Mouse (Mus musculus): Measurements from ENCODE around the gene Peak1. TPM values are rescaled to one million over a fixed set of nuclear protein-coding genes. Genes with fewer than 3 reads are reported as not detected.
"Not testable (repeated sequence)": the region's sequence is repeated elsewhere in the genome, so short reads cannot be mapped to it uniquely, and the experiment has no call there.

The Peak1 gene
- polyA plus RNA-seq, 1 experiment = 0.01 TPM

DNA sequence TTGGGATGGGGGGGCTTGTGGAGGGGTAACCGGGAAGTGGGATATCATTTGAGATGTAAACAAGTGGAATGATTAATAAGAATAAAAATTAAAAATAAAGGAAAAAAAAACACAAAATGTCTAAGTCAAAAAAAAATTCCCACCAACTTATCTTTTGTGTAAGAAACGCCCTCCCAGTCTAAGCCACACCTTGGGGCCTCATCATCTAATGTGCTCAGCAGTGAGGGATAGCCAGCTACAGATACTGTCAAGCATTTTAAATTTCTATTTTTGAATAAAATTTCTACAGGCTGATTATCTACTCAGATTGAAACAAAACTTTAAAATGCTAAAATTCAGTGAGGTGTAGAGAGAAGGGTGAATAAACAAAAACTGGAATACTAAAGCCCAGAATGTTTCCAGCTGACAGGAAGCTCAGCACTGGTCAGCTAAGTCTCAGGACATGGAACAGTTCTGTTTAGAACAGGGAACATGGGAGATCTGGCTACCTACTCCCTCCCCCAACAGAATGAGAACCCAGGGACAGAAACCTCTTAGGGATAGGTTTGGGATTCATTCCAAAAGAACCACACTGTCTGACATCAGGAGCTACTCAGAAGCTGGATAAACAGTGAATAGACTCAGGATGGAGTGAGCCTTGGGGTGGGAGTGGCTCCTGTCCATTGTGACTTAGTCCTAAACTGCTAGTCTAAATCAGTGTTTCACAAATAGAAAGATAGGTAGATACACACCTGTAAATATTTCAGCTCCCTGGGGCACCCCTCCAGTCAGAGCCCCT is 35.4 kb upstream of the Peak1 start:
- H3K27me3 ChIP-seq (ENCODE audit: control insufficient read depth) = no peaks in the 10 kb centered on the region
- no peaks in the 10 kb centered on the region for H3K9me3 ChIP-seq (ENCODE audit: control insufficient read depth, low read length)

DNA sequence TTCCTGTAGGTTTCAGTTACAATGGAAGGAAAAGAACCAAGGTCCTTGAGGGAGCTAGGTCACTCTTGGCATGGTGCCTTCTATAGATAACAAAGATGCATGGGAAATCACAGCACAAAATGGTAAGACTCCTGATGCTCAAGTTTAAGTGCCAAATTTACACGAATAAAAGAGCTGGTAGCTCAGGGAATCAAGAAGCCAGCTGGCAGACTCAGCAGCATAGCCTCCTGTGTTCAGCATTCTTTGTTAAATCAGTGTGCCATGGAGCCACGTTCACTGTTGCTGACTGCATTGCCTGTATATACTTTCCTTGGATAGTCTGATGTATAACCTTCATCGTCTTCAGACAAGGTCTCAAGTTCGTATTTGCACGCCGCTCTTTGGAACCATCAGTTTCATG is 33.7 kb upstream of the Peak1 start:
- Histone ChIP-seq H3K27me3 (ENCODE audit: control insufficient read depth) (no peaks in the 10 kb centered on the region), H3K4me3 (replicated peaks) (no peak overlapping the region), H3K9me3 (ENCODE audit: control insufficient read depth, low read length) (no peaks in the 10 kb centered on the region), H3K36me3 (ENCODE audit: control insufficient read depth) (peaks cover 9% of the 10 kb centered on the region), H3K4me1 (ENCODE audit: control insufficient read depth) (peaks cover 24% of the 10 kb centered on the region)
- TF ChIP-seq GATA1 (IDR thresholded peaks at IDR 0.05; ENCODE audit: low read length) = no peak
- no peak for TF ChIP-seq TAL1 (IDR thresholded peaks at IDR 0.05; ENCODE audit: low read length)

More for the DNA sequence above, 35.4 kb upstream of the Peak1 start:
- Histone ChIP-seq H3K4me3 (replicated peaks) (no peak overlapping the region), H3K4me1 (ENCODE audit: control insufficient read depth) (peaks cover 24% of the 10 kb centered on the region), H3K36me3 (ENCODE audit: control insufficient read depth) (peaks cover 11% of the 10 kb centered on the region)
- TF ChIP-seq GATA1 (IDR thresholded peaks at IDR 0.05; ENCODE audit: low read length) (no peak), TAL1 (IDR thresholded peaks at IDR 0.05; ENCODE audit: low read length) (no peak)

DNA sequence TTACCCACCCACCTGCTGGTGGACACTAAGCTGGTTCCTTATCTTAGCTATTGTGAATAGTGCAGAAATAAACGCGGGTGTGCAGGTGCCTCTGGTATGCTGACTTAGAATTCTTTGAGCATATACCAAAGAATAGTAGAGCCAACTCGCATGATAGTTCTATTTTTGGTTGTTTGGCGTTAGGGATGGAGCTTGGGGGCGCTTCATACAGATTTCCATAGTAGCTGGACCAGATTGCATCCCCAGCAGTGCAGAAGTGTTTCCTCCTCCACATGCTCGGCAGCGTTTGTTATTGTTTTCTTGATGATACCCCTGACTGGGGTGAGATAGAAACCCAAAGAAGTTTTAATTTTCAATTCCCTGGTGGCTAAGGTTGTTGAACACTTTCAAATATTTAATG is 21.8 kb upstream of the Peak1 start:
- no peaks in the 10 kb centered on the region for H3K4me1 ChIP-seq (ENCODE audit: control insufficient read depth)
- no peaks in the 10 kb centered on the region for H3K27me3 ChIP-seq (ENCODE audit: control insufficient read depth)
- no peaks in the 10 kb centered on the region for H3K36me3 ChIP-seq (ENCODE audit: control insufficient read depth)
- no peak overlapping the region for H3K4me3 ChIP-seq (replicated peaks)
- no peaks in the 10 kb centered on the region for H3K9me3 ChIP-seq (ENCODE audit: control insufficient read depth, low read length)
- TF ChIP-seq GATA1 (IDR thresholded peaks at IDR 0.05; ENCODE audit: low read length) = no peak
- no peak for TF ChIP-seq TAL1 (IDR thresholded peaks at IDR 0.05; ENCODE audit: low read length)

DNA sequence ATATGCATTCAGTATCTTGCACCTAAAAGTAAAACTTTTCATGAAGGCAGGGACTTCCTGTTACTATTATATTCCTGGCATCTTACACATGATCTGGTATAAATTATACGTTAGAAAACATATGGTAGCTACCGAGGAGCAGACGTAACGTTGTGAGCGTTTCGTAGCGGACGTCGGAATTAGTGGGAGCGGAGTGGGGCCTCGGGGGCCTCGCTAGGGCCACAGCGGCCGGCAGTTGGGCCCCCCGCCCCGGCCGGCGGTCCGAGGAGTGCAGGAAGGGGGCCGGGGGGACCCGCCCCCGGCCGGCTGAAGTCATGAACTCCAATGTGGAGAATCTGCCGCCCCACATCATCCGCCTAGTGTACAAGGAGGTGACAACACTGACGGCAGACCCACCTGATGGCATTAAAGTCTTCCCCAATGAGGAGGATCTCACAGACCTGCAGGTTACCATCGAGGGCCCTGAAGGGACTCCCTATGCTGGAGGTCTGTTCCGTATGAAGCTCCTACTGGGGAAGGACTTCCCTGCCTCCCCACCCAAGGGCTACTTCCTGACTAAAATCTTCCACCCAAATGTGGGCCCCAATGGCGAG is 19.5 kb upstream of the Peak1 start:
- not testable (repeated sequence) for H3K9me3 ChIP-seq (ENCODE audit: control insufficient read depth, low read length); H3K27me3 ChIP-seq (ENCODE audit: control insufficient read depth); H3K36me3 ChIP-seq (ENCODE audit: control insufficient read depth); H3K4me1 ChIP-seq (ENCODE audit: control insufficient read depth); H3K4me3 ChIP-seq (replicated peaks)

DNA sequence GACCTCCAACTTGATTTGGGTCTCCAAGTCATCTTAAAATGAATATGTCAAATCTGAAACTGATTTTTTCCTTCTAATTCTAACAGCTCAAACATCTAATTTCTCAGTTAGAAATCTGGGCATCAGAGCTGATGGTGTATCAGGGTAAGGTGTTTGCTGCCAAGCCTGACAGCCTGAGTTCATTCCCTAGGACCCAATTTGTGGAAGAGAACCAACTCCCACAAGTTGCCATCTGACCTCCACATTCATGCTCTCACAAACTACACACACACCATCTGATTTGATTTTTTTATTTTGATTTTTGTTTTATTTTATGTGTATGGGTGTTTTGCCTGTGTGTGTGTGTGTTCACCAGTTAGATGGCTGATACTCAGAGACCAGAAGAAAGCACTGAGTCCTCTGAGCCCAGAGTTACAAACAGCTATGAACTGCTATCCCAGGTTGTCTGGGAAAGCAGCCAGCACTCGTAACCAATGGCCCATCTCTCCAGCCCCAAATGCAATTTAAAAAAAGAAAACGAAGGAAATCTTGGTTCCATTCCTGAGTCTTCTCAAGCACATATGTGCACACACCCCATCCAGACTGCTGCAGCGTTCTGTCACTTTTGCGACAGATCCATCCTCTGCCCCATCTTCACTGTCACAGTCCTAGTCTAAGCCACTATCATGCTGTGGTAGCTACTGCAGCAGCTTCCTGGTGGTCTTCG is 18.1 kb upstream of the Peak1 start:
- Histone ChIP-seq H3K4me1 (ENCODE audit: control insufficient read depth) (no peaks in the 10 kb centered on the region), H3K27me3 (ENCODE audit: control insufficient read depth) (no peaks in the 10 kb centered on the region), H3K9me3 (ENCODE audit: control insufficient read depth, low read length) (no peaks in the 10 kb centered on the region), H3K36me3 (ENCODE audit: control insufficient read depth) (no peaks in the 10 kb centered on the region), H3K4me3 (replicated peaks) (no peak overlapping the region)
- TF ChIP-seq TAL1 (IDR thresholded peaks at IDR 0.05; ENCODE audit: low read length) = no peak
- TF ChIP-seq GATA1 (IDR thresholded peaks at IDR 0.05; ENCODE audit: low read length) = no peak

DNA sequence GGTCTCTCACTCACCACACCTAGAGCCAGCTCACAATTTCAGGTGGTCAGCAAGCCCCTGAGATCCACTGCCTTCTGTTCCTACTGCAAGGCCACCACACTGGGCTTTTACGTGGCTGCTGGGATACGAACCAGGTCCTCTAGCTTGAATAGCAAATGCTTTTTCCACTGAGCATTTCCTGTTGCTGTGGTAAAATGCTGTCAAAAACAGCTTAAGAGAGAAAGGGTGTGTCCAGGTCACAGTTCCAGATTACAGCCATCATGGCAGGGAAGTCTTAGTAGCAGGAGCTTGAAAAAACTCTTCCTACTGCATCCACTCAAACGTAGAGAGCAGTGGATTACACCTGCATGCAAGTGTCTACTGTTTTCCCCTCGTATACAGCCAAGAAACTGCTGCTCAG is 7.0 kb upstream of the Peak1 start:
- Histone ChIP-seq H3K9me3 (ENCODE audit: control insufficient read depth, low read length) (no peaks in the 10 kb centered on the region), H3K4me1 (ENCODE audit: control insufficient read depth) (peaks cover 24% of the 10 kb centered on the region), H3K27me3 (ENCODE audit: control insufficient read depth) (no peaks in the 10 kb centered on the region), H3K4me3 (replicated peaks) (no peak overlapping the region), H3K36me3 (ENCODE audit: control insufficient read depth) (peaks cover 2% of the 10 kb centered on the region; the same call in 1 of the 2 replicates)
- no peak for TF ChIP-seq GATA1 (IDR thresholded peaks at IDR 0.05; ENCODE audit: low read length)
- no peak for TF ChIP-seq TAL1 (IDR thresholded peaks at IDR 0.05; ENCODE audit: low read length)

DNA sequence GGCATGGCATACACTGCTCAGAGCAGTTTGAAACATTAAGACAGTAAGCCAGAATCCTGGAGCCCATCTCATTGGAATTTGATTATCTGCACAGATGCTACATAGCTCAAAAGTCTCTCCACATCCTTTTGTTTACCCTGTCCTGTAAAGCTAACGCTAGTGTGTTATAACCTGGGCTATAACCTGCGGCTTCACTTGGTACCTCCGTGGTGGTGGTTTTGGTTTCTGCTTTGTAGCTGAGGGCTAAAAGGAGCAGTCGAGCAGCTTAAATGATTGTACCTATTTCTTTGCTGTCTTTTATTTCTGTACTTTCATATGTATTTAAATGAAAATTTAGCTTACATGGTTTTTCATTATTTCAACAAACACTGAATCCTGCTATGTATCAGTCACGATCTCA is 4.1 kb upstream of the Peak1 start:
- peaks cover 46% of the 10 kb centered on the region for H3K4me1 ChIP-seq (ENCODE audit: control insufficient read depth)
- H3K4me3 ChIP-seq (replicated peaks) = no peak overlapping the region
- H3K36me3 ChIP-seq (ENCODE audit: control insufficient read depth) = peaks cover 2% of the 10 kb centered on the region; the same call in 1 of the 2 replicates
- no peaks in the 10 kb centered on the region for H3K9me3 ChIP-seq (ENCODE audit: control insufficient read depth, low read length)
- TF ChIP-seq TAL1 (IDR thresholded peaks at IDR 0.05; ENCODE audit: low read length) (no peak), GATA1 (IDR thresholded peaks at IDR 0.05; ENCODE audit: low read length) (no peak)
- no peaks in the 10 kb centered on the region for H3K27me3 ChIP-seq (ENCODE audit: control insufficient read depth)

DNA sequence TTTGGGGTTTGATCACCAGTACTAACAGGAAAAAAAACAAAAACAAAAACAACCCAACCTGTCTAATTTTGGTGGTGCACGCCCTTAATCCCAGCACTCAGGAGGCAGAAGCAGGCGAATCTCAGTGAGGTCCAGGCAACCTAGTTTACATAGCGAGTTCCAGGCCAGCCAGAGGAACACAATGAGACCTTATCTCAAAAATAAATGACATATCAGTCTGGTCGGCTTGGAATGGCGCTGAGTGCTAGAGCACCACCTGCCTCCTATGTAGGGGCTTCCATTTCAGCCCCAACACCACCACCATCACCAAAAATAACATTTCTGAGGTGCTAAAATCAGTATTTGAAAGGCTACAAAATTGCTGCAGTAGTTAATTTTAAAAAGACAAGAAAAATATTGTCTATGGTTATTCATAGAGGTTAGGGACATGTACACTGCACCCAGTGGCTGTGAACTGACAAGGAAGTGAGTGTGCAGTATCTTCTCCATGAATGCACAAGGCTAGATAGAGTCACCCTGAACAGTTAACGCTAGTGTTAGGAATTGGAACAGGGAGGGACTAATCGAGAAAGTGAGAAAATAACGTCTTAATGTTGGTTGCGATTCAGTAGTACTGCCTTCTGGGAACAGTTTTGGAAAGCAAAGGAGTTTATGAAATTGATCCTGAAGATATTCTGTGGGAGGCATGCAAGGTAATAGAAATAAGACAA is 3.2 kb upstream of the Peak1 start:
- H3K4me3 ChIP-seq (replicated peaks) = no peak overlapping the region
- H3K27me3 ChIP-seq (ENCODE audit: control insufficient read depth) = no peaks in the 10 kb centered on the region
- H3K9me3 ChIP-seq (ENCODE audit: control insufficient read depth, low read length) = no peaks in the 10 kb centered on the region
- TF ChIP-seq TAL1 (IDR thresholded peaks at IDR 0.05; ENCODE audit: low read length) (no peak), GATA1 (IDR thresholded peaks at IDR 0.05; ENCODE audit: low read length) (no peak)
- peaks cover 54% of the 10 kb centered on the region for H3K4me1 ChIP-seq (ENCODE audit: control insufficient read depth)
- H3K36me3 ChIP-seq (ENCODE audit: control insufficient read depth) = peaks cover 2% of the 10 kb centered on the region; the same call in 1 of the 2 replicates

DNA sequence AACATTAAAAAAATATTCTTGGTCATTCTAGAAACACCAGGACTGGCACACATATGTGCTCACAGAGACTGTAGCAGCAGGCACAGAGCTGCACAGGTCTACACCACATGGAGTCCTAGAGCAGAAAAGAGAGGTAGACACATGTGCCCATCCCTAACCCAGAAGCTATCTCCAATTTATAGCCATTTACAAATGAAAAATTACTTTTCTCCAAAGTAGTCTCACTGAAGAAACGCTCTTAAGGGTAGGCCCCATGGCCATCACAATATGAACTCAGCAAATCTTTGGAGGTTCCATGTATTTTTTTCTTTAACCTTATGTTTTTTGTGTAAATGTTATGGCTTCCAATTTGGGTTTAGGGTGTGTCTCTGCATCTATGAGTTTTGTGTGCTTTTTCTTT is 2.4 kb upstream of the Peak1 start:
- H3K4me3 ChIP-seq (replicated peaks) = no peak overlapping the region
- H3K27me3 ChIP-seq (ENCODE audit: control insufficient read depth) = no peaks in the 10 kb centered on the region
- no peaks in the 10 kb centered on the region for H3K9me3 ChIP-seq (ENCODE audit: control insufficient read depth, low read length)
- peaks cover 2% of the 10 kb centered on the region; the same call in 1 of the 2 replicates for H3K36me3 ChIP-seq (ENCODE audit: control insufficient read depth)
- peaks cover 54% of the 10 kb centered on the region for H3K4me1 ChIP-seq (ENCODE audit: control insufficient read depth)
- no peak for TF ChIP-seq GATA1 (IDR thresholded peaks at IDR 0.05; ENCODE audit: low read length)
- no peak for TF ChIP-seq TAL1 (IDR thresholded peaks at IDR 0.05; ENCODE audit: low read length)

All from erythroblast, embryonic 14.5 days (primary cell).